Mouse (Mus musculus) liver, embryonic 15.5 days (tissue): ENCODE results near the gene Josd1. TPM values are rescaled to one million over a fixed set of nuclear protein-coding genes. Genes with fewer than 3 reads are reported as not detected.

Experiments used
- ATAC-seq: fragments of 200-750 bp; cut with Nextera tagmentation; 2 replicates; pipeline ENCODE4 v1.8.0; 2017; ENCODE audit warnings: moderate number of reproducible peaks, mild to moderate bottlenecking, moderate library complexity; ENCODE audit not compliant: insufficient read depth
- H3K27ac ChIP-seq: fragments of 300-500 bp; sonication (generic); replicated peaks from 2 replicates; pipeline ENCODE4 v1.5.1; 2015; ENCODE audit warnings: mild to moderate bottlenecking, inconsistent platforms
- H3K27me3 ChIP-seq: fragments of 300-500 bp; sonication (generic); 2 replicates; pipeline ENCODE4 v1.6.1; 2015; ENCODE audit warnings: mild to moderate bottlenecking, inconsistent platforms
- H3K36me3 ChIP-seq: fragments of 300-500 bp; sonication (generic); replicated peaks from 2 replicates; pipeline ENCODE4 v1.6.1; 2015; ENCODE audit warnings: moderate library complexity, mild to moderate bottlenecking, inconsistent platforms
- H3K4me1 ChIP-seq: fragments of 300-500 bp; sonication (generic); replicated peaks from 2 replicates; pipeline ENCODE4 v1.6.1; 2015; ENCODE audit warnings: inconsistent platforms
- H3K4me2 ChIP-seq: fragments of 300-500 bp; sonication (generic); 2 replicates; pipeline ENCODE4 v1.6.1; 2015; ENCODE audit warnings: moderate library complexity, mild to moderate bottlenecking, inconsistent platforms
- H3K4me3 ChIP-seq: fragments of 300-500 bp; sonication (generic); replicated peaks from 2 replicates; pipeline ENCODE4 v1.5.1; 2015; ENCODE audit warnings: mild to moderate bottlenecking, inconsistent platforms
- H3K9ac ChIP-seq: fragments of 300-500 bp; sonication (generic); 2 replicates; pipeline ENCODE4 v1.6.1; 2015; ENCODE audit warnings: moderate library complexity, mild to moderate bottlenecking, inconsistent platforms
- H3K9me3 ChIP-seq: fragments of 300-500 bp; sonication (generic); replicated peaks from 2 replicates; pipeline ENCODE4 v1.6.1; 2016; ENCODE audit warnings: inconsistent platforms
- WGBS: fragments of 180-500 bp; shearing (Covaris S2); methylation state at CpG from one replicate; pipeline ENCODE4 v1.1.7; 2015; ENCODE audit warnings: mixed read lengths; ENCODE audit not compliant: insufficient replicate concordance; 5-methylcytosine and 5-hydroxymethylcytosine counted together
- polyA plus RNA-seq: library from polyadenylated mRNA; unstranded; fragments of >200 nt; fragmentation: Nextera tagmentation; extraction: Ambion mirVana; gene quantifications from 2 replicates; pipeline ENCODE4 v1.2.1, GENCODE M21; 2015

Josd1 gene
- polyA plus RNA-seq, 1 experiment from 2014 or later: 20.1 TPM

DNA sequence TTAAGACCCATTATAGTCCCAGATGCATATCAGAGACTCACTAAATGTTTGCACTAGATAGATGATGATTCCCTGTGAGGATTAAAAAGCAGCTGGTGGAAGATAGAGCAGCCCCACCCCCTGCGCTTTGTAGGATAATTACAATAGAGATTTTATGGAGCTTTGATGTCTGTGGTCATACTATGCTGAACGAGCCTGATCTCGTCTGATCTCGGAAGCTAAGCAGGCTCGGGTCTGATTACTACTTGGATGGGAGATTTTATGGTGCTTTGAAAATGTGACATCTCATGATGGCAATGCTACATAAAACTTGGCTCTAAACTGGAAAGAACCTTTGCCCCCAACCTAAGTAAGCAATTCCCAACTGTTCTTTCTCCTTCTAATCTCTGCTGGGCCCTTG is 4.6 kb upstream of the Josd1 start:
- Histone ChIP-seq H3K27ac (peak overlapping the region; percentile 95), H3K4me1 (peaks cover 80% of the 10 kb centered on the region), H3K27me3 (no peaks in the 10 kb centered on the region), H3K9ac (peak overlapping the region; percentile 61), H3K36me3 (peaks cover 20% of the 10 kb centered on the region), H3K4me3 (peak overlapping the region; percentile 96), H3K9me3 (no peaks in the 10 kb centered on the region), H3K4me2 (peak overlapping the region; percentile 92)
- no peak for ATAC-seq
- 55% methylated on average over 5 of the region's 5 CpGs for WGBS

DNA sequence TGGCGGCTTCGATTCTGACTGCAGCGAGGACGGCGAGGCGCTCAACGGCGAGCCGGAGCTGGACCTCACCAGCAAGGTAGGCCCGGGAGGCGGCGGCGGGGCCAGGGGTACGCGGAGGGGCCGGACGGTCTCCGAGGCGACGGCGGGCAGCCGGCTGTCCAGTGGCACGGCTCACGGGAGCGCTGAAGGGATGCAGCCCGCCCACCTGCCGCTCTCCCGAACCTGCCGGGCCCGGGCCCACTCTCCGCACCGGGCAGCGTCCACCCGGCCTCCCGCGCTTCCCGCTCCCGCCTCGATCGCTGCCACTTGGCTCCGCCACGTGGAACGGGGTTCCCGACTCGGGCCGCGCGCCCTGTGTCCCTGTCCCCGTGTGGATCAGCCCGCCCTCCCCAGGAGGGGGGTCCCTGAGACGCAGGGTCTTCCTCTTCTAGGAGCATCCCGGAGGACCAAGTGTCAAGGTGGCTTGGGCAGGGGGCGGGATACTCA is 3.3 kb upstream of the Josd1 start:
- no peaks in the 10 kb centered on the region for H3K9me3 ChIP-seq
- peaks cover 74% of the 10 kb centered on the region for H3K4me1 ChIP-seq
- H3K4me2 ChIP-seq: peak overlapping the region; percentile 92
- H3K36me3 ChIP-seq: peaks cover 7% of the 10 kb centered on the region
- ATAC-seq: no peak
- H3K9ac ChIP-seq: peak overlapping the region; percentile 99
- H3K27me3 ChIP-seq: no peaks in the 10 kb centered on the region
- H3K27ac ChIP-seq: peak overlapping the region; percentile 95
- under 1% methylated on average over 51 of the region's 53 CpGs for WGBS
- peak overlapping the region; percentile 96 for H3K4me3 ChIP-seq

DNA sequence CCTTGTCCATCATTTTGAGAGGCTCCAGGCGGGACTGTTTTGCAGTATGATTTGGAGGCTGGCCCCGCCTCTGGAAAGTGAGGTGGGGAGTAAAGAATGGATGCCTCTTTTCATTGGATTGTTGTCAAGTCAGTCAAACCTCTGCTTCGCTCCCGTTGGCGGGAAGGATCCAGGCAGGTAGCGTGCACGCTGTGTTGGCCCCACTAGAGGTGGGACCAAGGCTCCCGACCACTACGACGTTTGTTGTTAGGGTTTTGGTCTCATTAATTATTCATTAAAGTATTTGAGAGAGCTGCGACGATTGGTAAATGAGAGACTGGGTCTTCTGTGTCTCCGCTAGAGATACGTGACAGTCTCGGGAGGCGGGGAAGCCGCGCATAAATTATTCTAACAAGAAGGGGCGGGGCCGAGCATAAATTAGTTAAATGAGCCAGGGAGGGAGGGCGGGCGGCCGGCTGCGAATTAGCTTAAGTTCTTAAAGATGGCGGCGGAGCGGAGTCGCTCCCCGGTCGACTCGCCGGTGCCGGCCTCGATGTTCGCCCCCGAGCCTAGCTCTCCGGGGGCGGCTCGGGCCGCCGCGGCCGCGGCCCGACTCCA is 2.8 kb upstream of the Josd1 start, which contains the start of gene Gtpbp1:
Gtpbp1 (plus strand) TSS at position 420 of the 597 bp plus-strand sequence.
- peaks cover 74% of the 10 kb centered on the region for H3K4me1 ChIP-seq
- peak within 1 kb of the TSS; percentile 95 for H3K27ac ChIP-seq
- no peaks in the 10 kb centered on the region for H3K9me3 ChIP-seq
- peaks cover 5% of the 10 kb centered on the region; the same call in 1 of the 2 replicates for H3K36me3 ChIP-seq
- peak within 1 kb of the TSS; percentile 99 for H3K9ac ChIP-seq
- peak within 1 kb of the TSS; percentile 92 for H3K4me2 ChIP-seq
- H3K4me3 ChIP-seq: peak within 1 kb of the TSS; percentile 96
- ATAC-seq: peak; percentile 86
- under 1% methylated on average over 45 of the region's 45 CpGs for WGBS
- no peaks in the 10 kb centered on the region for H3K27me3 ChIP-seq

DNA sequence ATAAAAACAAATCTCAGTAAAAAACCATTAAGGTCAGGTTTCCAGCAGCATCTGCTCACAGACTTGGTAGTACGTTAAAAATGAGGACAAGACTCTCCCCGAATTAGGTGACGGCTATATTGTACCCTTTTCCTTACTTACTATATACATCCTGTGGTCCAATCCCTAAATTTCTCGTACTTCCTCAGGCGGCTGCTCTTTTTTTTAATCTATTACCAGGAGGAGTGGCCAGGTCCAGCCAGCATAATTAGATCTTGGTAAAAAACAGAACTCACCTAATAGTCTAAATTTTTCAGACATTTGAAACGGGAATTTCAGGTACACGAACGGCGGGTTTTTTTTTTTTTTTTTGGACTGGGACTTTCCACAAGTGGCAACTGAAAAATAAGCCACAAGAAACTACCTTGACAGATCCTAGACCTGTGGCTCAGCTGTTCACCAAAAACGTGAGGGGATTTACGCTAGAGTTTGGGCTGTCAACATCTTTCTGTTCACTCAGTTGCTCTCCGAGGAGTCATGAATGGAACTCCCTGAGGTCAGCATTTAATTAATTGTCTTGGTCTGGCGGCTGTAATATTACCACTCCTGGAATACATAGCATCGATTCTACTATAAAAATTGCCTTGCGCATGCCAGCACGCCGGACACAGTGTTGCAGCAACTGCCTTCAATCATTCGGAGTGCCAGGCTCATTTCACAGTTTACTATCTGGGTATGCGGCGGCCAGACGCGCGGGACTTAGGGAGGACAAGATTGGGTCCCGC is 2.1 kb upstream of the Josd1 start:
- peak overlapping the region; percentile 95 for H3K27ac ChIP-seq
- peak overlapping the region; percentile 92 for H3K4me2 ChIP-seq
- H3K9ac ChIP-seq: peak overlapping the region; percentile 66
- H3K9me3 ChIP-seq: no peaks in the 10 kb centered on the region
- H3K36me3 ChIP-seq: no peaks in the 10 kb centered on the region; the same call in 1 of the 2 replicates
- H3K27me3 ChIP-seq: no peaks in the 10 kb centered on the region
- WGBS: 12% methylated on average over 24 of the region's 24 CpGs
- peaks cover 74% of the 10 kb centered on the region for H3K4me1 ChIP-seq
- ATAC-seq: no peak
- peak overlapping the region; percentile 96 for H3K4me3 ChIP-seq

- 0 out of 2 replicates have a peak, but pooled peaks cover 4% of the 10 kb centered on the region for H3K36me3 ChIP-seq
- no peak for ATAC-seq
- H3K27me3 ChIP-seq: no peaks in the 10 kb centered on the region
- peak overlapping the region; percentile 82 for H3K4me2 ChIP-seq
- no peaks in the 10 kb centered on the region for H3K9me3 ChIP-seq
- H3K4me1 ChIP-seq: peaks cover 74% of the 10 kb centered on the region
- H3K4me3 ChIP-seq: peak overlapping the region; percentile 89
- H3K9ac ChIP-seq: peak overlapping the region; percentile 88
- H3K27ac ChIP-seq: peak overlapping the region; percentile 99
- WGBS: 7% methylated on average over 8 of the region's 8 CpGs
Measured at GRCm38 (mm10) chr15:79688268-79688956, 693 bp upstream of the Josd1 start.

GRCm38 (mm10) chr15:79687175-79687574 is 544 bp downstream of the Josd1 start:
- H3K27me3 ChIP-seq: no peaks in the 10 kb centered on the region
- ATAC-seq: no peak
- 0 out of 2 replicates have a peak, but pooled peaks cover 4% of the 10 kb centered on the region for H3K36me3 ChIP-seq
- H3K4me1 ChIP-seq: peaks cover 74% of the 10 kb centered on the region
- under 1% methylated on average over 33 of the region's 33 CpGs for WGBS
- H3K9me3 ChIP-seq: no peaks in the 10 kb centered on the region
- peak overlapping the region; percentile 82 for H3K4me2 ChIP-seq
- H3K9ac ChIP-seq: peak overlapping the region; percentile 88
- H3K27ac ChIP-seq: peak overlapping the region; percentile 99
- peak overlapping the region; percentile 89 for H3K4me3 ChIP-seq

- WGBS: 3% methylated on average over 15 of the region's 15 CpGs
- Histone ChIP-seq H3K27ac (peak overlapping the region; percentile 99), H3K9ac (peak overlapping the region; percentile 88), H3K4me1 (peaks cover 74% of the 10 kb centered on the region), H3K4me2 (peak overlapping the region; percentile 82), H3K27me3 (no peaks in the 10 kb centered on the region), H3K36me3 (0 out of 2 replicates have a peak, but pooled peaks cover 4% of the 10 kb centered on the region), H3K9me3 (no peaks in the 10 kb centered on the region), H3K4me3 (peak overlapping the region; percentile 89)
- ATAC-seq: no peak
Measured at GRCm38 (mm10) chr15:79686046-79686869, 1.5 kb downstream of the Josd1 start.

GRCm38 (mm10) chr15:79685141-79685641 is 2.5 kb downstream of the Josd1 start:
- H3K4me2 ChIP-seq: peak overlapping the region; percentile 82
- no peaks in the 10 kb centered on the region for H3K9me3 ChIP-seq
- H3K4me3 ChIP-seq: peak overlapping the region; percentile 89
- 24% methylated on average over 6 of the region's 6 CpGs for WGBS
- H3K27me3 ChIP-seq: no peaks in the 10 kb centered on the region
- peaks cover 83% of the 10 kb centered on the region for H3K4me1 ChIP-seq
- ATAC-seq: no peak
- H3K36me3 ChIP-seq: peaks cover 10% of the 10 kb centered on the region
- H3K27ac ChIP-seq: peak overlapping the region; percentile 99
- peak overlapping the region; percentile 88 for H3K9ac ChIP-seq

DNA sequence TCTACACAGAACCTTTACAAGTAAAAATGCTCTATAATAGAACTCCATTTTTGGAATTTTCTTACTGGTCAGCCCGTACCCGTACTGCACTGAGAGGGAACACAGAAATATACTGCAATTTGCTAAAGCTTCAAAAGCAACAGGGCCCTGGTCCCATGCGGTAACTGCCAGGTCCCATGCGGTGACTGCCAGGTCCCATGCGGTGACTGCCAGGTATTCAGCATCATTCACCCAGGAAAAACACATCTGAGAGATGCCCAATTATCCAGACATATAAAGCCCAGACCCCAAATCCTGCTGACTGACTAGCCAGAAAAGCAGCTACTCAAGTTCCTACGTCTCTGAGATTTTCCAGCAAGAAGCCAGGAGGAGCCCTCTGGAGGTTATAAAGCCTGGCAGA is 3.1 kb downstream of the Josd1 start:
- H3K4me1 ChIP-seq: peaks cover 78% of the 10 kb centered on the region
- peak overlapping the region; percentile 89 for H3K4me3 ChIP-seq

More for the DNA sequence above, 3.1 kb downstream of the Josd1 start:
- Histone ChIP-seq H3K27ac (peak overlapping the region; percentile 99), H3K27me3 (no peaks in the 10 kb centered on the region), H3K4me2 (peak overlapping the region; percentile 82), H3K9me3 (no peaks in the 10 kb centered on the region), H3K36me3 (peaks cover 13% of the 10 kb centered on the region), H3K9ac (peak overlapping the region; percentile 88)
- no peak for ATAC-seq
- 76% methylated on average over 6 of the region's 6 CpGs for WGBS
